Mouse (Mus musculus) CH12.LX (cell line): Measurements from ENCODE around the gene Pafah1b3. TPM values are rescaled to one million over a fixed set of nuclear protein-coding genes. Genes with fewer than 3 reads are reported as not detected.

Source experiments
- DNase-seq: peaks from one replicate; pipeline ENCODE4 v3.0.0-alpha.2; 2013; ENCODE audit errors: extremely low read depth
- H3K27ac ChIP-seq: 2 replicates; pipeline ENCODE4 v1.5.1; 2012; ENCODE audit warnings: low read depth, mild to moderate bottlenecking, control low read depth, moderate library complexity; ENCODE audit not compliant: insufficient read depth
- H3K27me3 ChIP-seq: replicated peaks from 2 replicates; pipeline ENCODE3; 2012; ENCODE audit warnings: inconsistent platforms
- H3K36me3 ChIP-seq, 2 experiments: replicated peaks in 1 of 2; 2 replicates each; pipeline versions ENCODE3 to v1.6.1; 2012; ENCODE audit warnings: inconsistent platforms in 1 of 2, low read length in 1 of 2, mild to moderate bottlenecking in 1 of 2, mixed read lengths in 1 of 2, moderate library complexity in 1 of 2; ENCODE audit not compliant: control insufficient read depth in 1 of 2, insufficient read depth in 1 of 2
- H3K4me1 ChIP-seq, 2 experiments: 2 replicates each; pipeline ENCODE4 v1.6.1; 2012; ENCODE audit warnings: inconsistent platforms in 1 of 2, moderate library complexity in 1 of 2; ENCODE audit not compliant: insufficient read depth in 2 of 2, control insufficient read depth in 1 of 2
- H3K4me2 ChIP-seq: 2 replicates; pipeline ENCODE4 v1.6.1; 2012; ENCODE audit warnings: low read depth, mild to moderate bottlenecking, control low read depth; ENCODE audit not compliant: poor library complexity, insufficient read depth, severe bottlenecking
- H3K4me3 ChIP-seq, 3 experiments: fragments of 150-350 bp in 1 of 3; sonication (generic) in 1 of 3; replicated peaks in 1 of 3; 2 replicates each; pipeline versions ENCODE3 to v1.5.1; 2011 to 2012; ENCODE audit warnings: low read depth in 2 of 3, low read length in 2 of 3, mild to moderate bottlenecking in 2 of 3, moderate library complexity in 2 of 3, control low read depth in 1 of 3, improper control_type of control experiment in 1 of 3, inconsistent platforms in 1 of 3, mixed read lengths in 1 of 3; ENCODE audit not compliant: poor library complexity in 1 of 3
- H3K79me2 ChIP-seq: replicated peaks from 2 replicates; pipeline ENCODE4 v1.6.1; 2012; ENCODE audit warnings: mild to moderate bottlenecking, moderate library complexity; ENCODE audit not compliant: control insufficient read depth, poor library complexity, insufficient read depth, severe bottlenecking; ENCODE audit errors: extremely low read depth
- H3K9ac ChIP-seq: 2 replicates; pipeline ENCODE4 v1.6.1; 2012; ENCODE audit warnings: low read depth, mild to moderate bottlenecking, control low read depth, moderate library complexity; ENCODE audit not compliant: insufficient read depth
- H3K9me3 ChIP-seq: replicated peaks from 2 replicates; pipeline ENCODE3; 2012; ENCODE audit warnings: low read length, inconsistent platforms, mixed read lengths
- BHLHE40 ChIP-seq: IDR thresholded peaks from 2 replicates; pipeline ENCODE4 v1.6.1; 2011; ENCODE audit warnings: mild to moderate bottlenecking, low read depth, low read length, improper control_type of control experiment
- CTCF ChIP-seq, 2 experiments: IDR thresholded peaks in 1 of 2; conservative IDR thresholded peaks in 1 of 2; 2 replicates each; pipeline ENCODE4 v1.5.1; 2011 to 2012; ENCODE audit warnings: low read depth in 2 of 2, low read length in 2 of 2, improper control_type of control experiment in 1 of 2, inconsistent platforms in 1 of 2, mild to moderate bottlenecking in 1 of 2, moderate library complexity in 1 of 2
- E2F4 ChIP-seq: IDR thresholded peaks from 2 replicates; pipeline ENCODE4 v1.6.1; 2011; ENCODE audit warnings: low read depth, low read length, improper control_type of control experiment; ENCODE audit not compliant: insufficient replicate concordance
- ELF1 ChIP-seq: IDR thresholded peaks from 2 replicates; pipeline ENCODE4 v1.6.1; 2014; ENCODE audit warnings: low read depth, mild to moderate bottlenecking, inconsistent platforms, low read length, improper control_type of control experiment
- ETS1 ChIP-seq: conservative IDR thresholded peaks from 2 replicates; pipeline ENCODE4 v1.6.1; 2012; ENCODE audit warnings: low read depth, mild to moderate bottlenecking, inconsistent platforms, low read length, improper control_type of control experiment, moderate library complexity
- IRF4 ChIP-seq: IDR thresholded peaks from 2 replicates; pipeline ENCODE4 v1.6.1; 2014; ENCODE audit warnings: low read depth, mild to moderate bottlenecking, inconsistent platforms, low read length, improper control_type of control experiment
- JUN ChIP-seq: IDR thresholded peaks from 2 replicates; pipeline ENCODE4 v1.6.1; 2011; ENCODE audit warnings: low read depth, mild to moderate bottlenecking, low read length, improper control_type of control experiment, moderate library complexity; ENCODE audit not compliant: insufficient read depth
- MAX ChIP-seq: IDR thresholded peaks from 2 replicates; pipeline ENCODE4 v1.6.1; 2011; ENCODE audit warnings: low read length, improper control_type of control experiment
- MYC ChIP-seq: IDR thresholded peaks from 2 replicates; pipeline ENCODE4 v1.6.1; 2011; ENCODE audit warnings: low read depth, mild to moderate bottlenecking, improper control_type of control experiment, low read length
- NELFE ChIP-seq: IDR thresholded peaks from 2 replicates; pipeline ENCODE4 v1.6.1; 2011; ENCODE audit warnings: low read depth, low read length, improper control_type of control experiment
- NRF1 ChIP-seq: IDR thresholded peaks from 2 replicates; pipeline ENCODE4 v1.6.1; 2014; ENCODE audit warnings: low read depth, mild to moderate bottlenecking, inconsistent platforms, low read length, improper control_type of control experiment, moderate library complexity
- POLR2AphosphoS2 ChIP-seq: IDR thresholded peaks from 2 replicates; pipeline ENCODE4 v1.6.1; 2011; ENCODE audit warnings: low read depth, low read length, improper control_type of control experiment
- SMC3 ChIP-seq: IDR thresholded peaks from 2 replicates; pipeline ENCODE4 v1.6.1; 2011; ENCODE audit warnings: low read depth, low read length, improper control_type of control experiment
- TBP ChIP-seq: conservative IDR thresholded peaks from 2 replicates; pipeline ENCODE4 v1.6.1; 2011; ENCODE audit warnings: low read depth, low read length, improper control_type of control experiment
- UBTF ChIP-seq: IDR thresholded peaks from 2 replicates; pipeline ENCODE4 v1.6.1; 2012; ENCODE audit warnings: low read depth, mild to moderate bottlenecking, inconsistent platforms, low read length, improper control_type of control experiment, moderate library complexity
- dilution Hi-C: fragments of 300-500 bp; cut with MboI; formaldehyde crosslinking; loops from 2 replicates; pipeline ENCODE4 v1.14.3; 2020; ENCODE audit warnings: low sequenced_read_pairs; ENCODE audit not compliant: extremely low pct_unique_long_range_greater_than_20kb, extremely low pct_ligation_motif_present
- in situ Hi-C: fragments of 300-500 bp; cut with MboI; formaldehyde crosslinking; loops from 3 replicates; pipeline ENCODE4 v1.14.3; 2019; ENCODE audit warnings: low sequenced_read_pairs, low pct_ligation_motif_present, low pct_unique_long_range_greater_than_20kb, mixed read lengths
- polyA plus RNA-seq: library from polyadenylated mRNA; unstranded; fragments of >175 nt; gene quantifications from 2 replicates; pipeline ENCODE4 v1.2.1, GENCODE M21; 2012; ENCODE audit warnings: low read depth; ENCODE audit not compliant: insufficient read length
- total RNA-seq, 2 experiments: library from RNA; depleted of rRNA; stranded (reverse); fragments of 300-350 nt in 1 of 2; fragments of >200 nt in 1 of 2; gene quantifications; 2 replicates each; pipeline ENCODE4 v1.2.3; 2012 to 2014

Pafah1b3 gene
- total and polyA plus RNA-seq, 3 experiments = 5.9 to 50.2 (median 17.6) TPM

DNA sequence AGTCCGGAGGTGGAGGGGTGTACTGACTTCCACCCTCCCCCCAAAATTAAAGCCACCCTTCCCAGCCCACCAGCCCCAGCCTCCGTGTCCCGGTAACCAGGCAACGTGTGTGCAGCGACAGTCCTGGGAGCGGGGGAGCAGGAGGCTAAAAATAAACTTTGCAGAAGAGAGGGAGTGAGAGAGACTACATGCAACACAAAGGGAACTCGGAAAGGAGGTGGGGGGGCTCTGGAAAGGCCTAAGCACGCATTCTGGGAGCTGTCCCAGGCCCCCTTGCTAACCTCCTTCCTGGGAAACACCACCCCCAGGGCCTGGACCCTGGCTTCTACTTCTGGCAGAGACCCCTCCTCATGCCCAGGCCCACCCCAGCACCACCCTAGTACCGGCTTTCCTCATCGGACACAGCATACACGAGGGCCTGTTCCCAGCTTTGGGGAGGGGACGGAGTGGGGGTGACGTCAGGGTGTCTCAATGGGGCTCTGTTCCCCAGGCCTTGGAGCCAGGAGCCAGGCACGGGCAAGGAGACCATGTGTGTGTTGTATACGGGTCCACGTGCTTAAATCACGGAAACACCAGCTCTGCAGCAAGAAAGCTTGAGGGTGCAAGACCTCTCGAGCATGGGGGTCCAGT lies 49.7 kb downstream of the Pafah1b3 start:
- DNase-seq = no peak
- H3K27ac ChIP-seq = no peak overlapping the region
- H3K79me2 ChIP-seq = peaks cover 17% of the 10 kb centered on the region
- dilution Hi-C loops = no loop called here
- peaks cover 5 to 31% of the 10 kb centered on the region in 2 experiments; a peak in 3 of 4 replicates for H3K4me1 ChIP-seq
- peaks cover 2% of the 10 kb centered on the region for H3K27me3 ChIP-seq
- in situ Hi-C loops = no loop called here
- peaks cover 11 to 32% of the 10 kb centered on the region in 2 experiments for H3K36me3 ChIP-seq
- H3K9ac ChIP-seq = no peak overlapping the region; the same call in 1 of the 2 replicates
- H3K4me2 ChIP-seq = 0 out of 2 replicates have a peak overlapping the region, but pooled peaks have one; percentile 60
- H3K4me3 ChIP-seq = no peak overlapping the region
- TF ChIP-seq ETS1 = no peak
- no peak for TF ChIP-seq BHLHE40
- TF ChIP-seq MYC = peak; percentile 28; the same call in 1 of the 2 replicates
- no peaks in the 10 kb centered on the region for H3K9me3 ChIP-seq

DNA sequence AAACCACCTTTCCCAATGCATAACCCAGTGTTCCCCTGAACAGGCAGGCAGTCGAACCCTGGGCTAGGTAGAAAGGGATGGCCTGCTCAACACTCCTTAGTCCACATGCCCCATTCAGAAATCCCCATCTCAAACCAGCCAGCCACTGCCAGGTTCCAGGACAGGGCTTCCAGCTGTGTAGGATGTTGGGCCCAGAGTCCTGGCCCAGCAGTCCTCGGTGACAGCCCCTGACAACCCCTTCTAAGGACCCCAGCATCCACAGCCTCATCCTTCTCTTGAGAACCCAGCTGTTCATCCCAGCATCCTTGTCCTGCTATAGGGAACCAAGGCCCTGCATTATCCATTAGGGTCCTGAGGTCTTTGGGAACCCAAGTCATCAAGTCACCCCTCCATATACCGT lies 50.3 kb downstream of the Pafah1b3 start:
- Histone ChIP-seq H3K9me3 (no peaks in the 10 kb centered on the region), H3K4me1 (peaks cover 5 to 31% of the 10 kb centered on the region in 2 experiments; a peak in 3 of 4 replicates), H3K4me3 (no peak overlapping the region), H3K4me2 (no peak overlapping the region), H3K9ac (no peak overlapping the region), H3K79me2 (peaks cover 17% of the 10 kb centered on the region), H3K36me3 (peaks cover 11 to 39% of the 10 kb centered on the region in 2 experiments), H3K27ac (no peak overlapping the region), H3K27me3 (no peaks in the 10 kb centered on the region)
- in situ Hi-C loops (no loop called here), dilution Hi-C loops (no loop called here)
- no peak for DNase-seq
- TF ChIP-seq POLR2AphosphoS2 (no peak), NELFE (no peak), SMC3 (no peak), ELF1 (no peak), CTCF (conservative IDR thresholded peaks at IDR 0.05 in 1 of 2, IDR thresholded peaks at IDR 0.05 in 1 of 2; ENCODE audit: low read depth in 2 of 2, low read length in 2 of 2) (no peak), E2F4 (no peak), TBP (no peak), UBTF (no peak), JUN (no peak), IRF4 (no peak), MAX (no peak), MYC (no peak), NRF1 (no peak)
